Mouse (Mus musculus) cerebellum, adult 2 months (tissue): ENCODE data around the gene Tssk3. TPM values are rescaled to one million over a fixed set of nuclear protein-coding genes. Genes with fewer than 3 reads are reported as not detected.
"Not testable (repeated sequence)": the region's sequence is repeated elsewhere in the genome, so short reads cannot be mapped to it uniquely, and the experiment has no call there.

ENCODE experiments used
- DNase-seq, 2 experiments: peaks; one replicate each; pipeline ENCODE4 v3.0.0; 2021
- H3K27ac ChIP-seq: fragments of 200-500 bp; 2 replicates; pipeline ENCODE4 v1.5.1; 2012; ENCODE audit warnings: low read length, control low read depth, inconsistent platforms; ENCODE audit not compliant: insufficient read depth
- H3K27me3 ChIP-seq: fragments of 200-500 bp; 2 replicates; pipeline ENCODE4 v1.6.1; 2012; ENCODE audit warnings: inconsistent platforms, mild to moderate bottlenecking, low read length, moderate library complexity; ENCODE audit not compliant: control insufficient read depth, insufficient read depth
- H3K4me1 ChIP-seq: fragments of 200-500 bp; 2 replicates; pipeline ENCODE4 v1.6.1; 2011; ENCODE audit warnings: low read length; ENCODE audit not compliant: control insufficient read depth, insufficient read depth
- H3K4me3 ChIP-seq: fragments of 200-500 bp; replicated peaks from 2 replicates; pipeline ENCODE3; 2011; ENCODE audit warnings: mild to moderate bottlenecking, low read depth, low read length, control low read depth; ENCODE audit not compliant: insufficient read depth
- CTCF ChIP-seq: fragments of 200-500 bp; IDR thresholded peaks from 2 replicates; pipeline ENCODE4 v1.5.1; 2011; ENCODE audit warnings: low read depth, mild to moderate bottlenecking, control low read depth, low read length, moderate library complexity, borderline replicate concordance; ENCODE audit not compliant: insufficient read depth
- POLR2A ChIP-seq: fragments of 200-500 bp; IDR thresholded peaks from 2 replicates; pipeline ENCODE4 v1.6.1; 2011; ENCODE audit warnings: low read length, control low read depth, borderline replicate concordance; ENCODE audit not compliant: insufficient read depth
- WGBS: fragments of 180-500 bp; shearing (Covaris S2); methylation state at CpG from one replicate; pipeline ENCODE4 v1.1.7; 2018; 5-methylcytosine and 5-hydroxymethylcytosine counted together
- polyA plus RNA-seq: library from polyadenylated mRNA; depleted of rRNA; stranded (reverse); fragments of >200 nt; gene quantifications from 2 replicates; pipeline ENCODE4 v1.2.3, GENCODE M21; 2012; rRNA removed

Tssk3 gene
- 0.16 TPM in 2 replicates for polyA plus RNA-seq

DNA sequence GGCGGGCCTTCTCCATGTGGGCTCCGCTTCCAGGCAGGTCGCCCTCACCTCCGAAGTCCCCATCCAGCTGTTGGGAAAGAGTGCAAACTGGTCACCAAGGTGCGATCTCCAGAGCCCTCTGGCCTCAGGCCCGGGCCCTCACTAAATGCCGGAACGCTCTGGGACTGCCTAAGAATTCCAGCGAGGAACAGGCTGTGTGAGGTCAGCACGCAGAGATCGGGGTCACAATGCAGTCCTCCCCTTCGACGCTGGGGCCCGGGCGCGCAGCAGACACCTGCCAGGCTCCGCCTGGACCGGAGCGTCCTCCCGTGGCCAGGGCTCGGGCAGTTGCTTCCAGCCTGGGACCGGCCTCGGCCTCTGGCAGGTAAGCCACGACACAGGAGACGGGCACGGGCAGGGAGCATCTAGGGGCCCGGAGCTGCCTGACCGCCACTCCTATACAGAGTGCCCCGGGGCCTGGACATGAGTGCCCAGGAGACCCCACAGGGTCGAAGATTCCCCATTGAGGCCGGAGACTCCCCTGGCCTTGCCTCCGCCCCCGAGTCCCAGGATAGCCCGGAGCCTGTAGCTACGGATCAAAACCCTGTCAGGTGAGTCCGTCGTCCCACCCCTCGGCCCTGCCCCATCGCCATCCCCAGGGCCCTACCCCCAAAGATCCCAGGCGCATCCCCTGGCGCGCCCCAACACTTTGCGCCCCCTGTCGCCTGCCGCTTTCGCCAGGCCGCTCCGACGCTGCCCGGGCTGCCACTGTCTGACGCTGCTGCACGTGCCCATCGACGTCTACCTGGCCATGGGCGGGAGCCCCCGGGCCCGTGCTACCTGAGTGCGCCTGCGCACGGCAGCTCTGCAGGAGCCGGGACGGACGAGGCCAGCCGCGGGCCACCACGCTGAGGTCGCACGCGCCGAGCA lies at the start of gene Tssk3, which contains the start of gene Fam229a:
Tssk3 (minus strand) TSS at position 51 of the 909 bp plus-strand sequence.
Fam229a (plus strand) TSS at position 219 of the 909 bp plus-strand sequence.
- Histone ChIP-seq H3K4me1 (no peaks in the 10 kb centered on the region), H3K27me3 (no peaks in the 10 kb centered on the region), H3K4me3 (peak within 1 kb of the TSS; percentile 11), H3K27ac (no peak within 1 kb of the TSS)
- no peak for TF ChIP-seq CTCF
- TF ChIP-seq POLR2A: no peak
- peak; percentile 55 to 56 for DNase-seq
- WGBS: 7% methylated on average over 70 of the region's 70 CpGs

DNA sequence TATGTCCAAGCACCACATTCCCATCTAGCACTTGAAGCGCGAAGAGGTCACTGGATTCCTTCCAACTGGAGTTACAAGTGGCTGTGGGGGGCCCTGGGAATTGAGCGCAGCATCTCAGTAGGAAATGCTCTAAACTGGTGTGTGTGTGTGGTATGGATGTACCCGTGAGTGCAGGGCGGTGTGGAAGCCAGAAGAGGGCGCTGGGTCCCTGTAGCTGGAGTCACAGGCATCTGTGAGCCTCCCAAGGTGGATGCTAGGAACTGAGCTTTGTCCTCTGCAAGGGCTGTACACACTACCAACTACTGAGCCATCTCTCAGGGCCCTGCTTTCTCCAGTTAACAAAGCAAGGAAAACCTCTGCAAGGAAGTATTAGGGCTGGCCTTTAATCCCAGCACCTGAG lies 49.2 kb upstream of the Tssk3 start:
- peaks cover 6% of the 10 kb centered on the region for H3K4me1 ChIP-seq
- no peak overlapping the region for H3K4me3 ChIP-seq
- H3K27ac ChIP-seq: no peak overlapping the region
- WGBS: 55% methylated on average over 6 of the region's 6 CpGs
- no peaks in the 10 kb centered on the region for H3K27me3 ChIP-seq
- TF ChIP-seq POLR2A (no peak), CTCF (peak; percentile 34; the same call in 1 of the 2 replicates)
- DNase-seq: peak in 1 of 2 experiments; percentile 27

DNA sequence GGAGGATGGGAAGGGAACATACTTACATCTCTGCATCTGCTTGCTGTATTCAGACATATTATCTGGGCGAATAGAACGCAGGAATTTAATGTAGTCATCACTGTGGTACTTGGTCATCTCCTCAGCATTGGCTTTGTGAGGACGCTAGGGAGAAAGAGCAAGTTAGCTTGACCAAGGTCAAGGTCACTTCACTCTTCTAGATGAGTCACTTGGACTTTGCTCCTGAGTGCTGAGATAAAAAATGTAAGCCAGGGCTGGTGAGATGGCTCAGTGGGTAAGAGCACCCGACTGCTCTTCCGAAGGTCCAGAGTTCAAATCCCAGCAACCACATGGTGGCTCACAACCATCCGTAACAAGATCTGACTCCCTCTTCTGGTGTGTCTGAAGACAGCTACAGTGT lies 38.1 kb upstream of the Tssk3 start:
- not testable (repeated sequence) for H3K4me1 ChIP-seq, H3K27ac ChIP-seq, DNase-seq, H3K27me3 ChIP-seq, H3K4me3 ChIP-seq
- 98% methylated on average over 6 of the region's 6 CpGs for WGBS

GRCm38 (mm10) chr4:129525889-129526288 lies 35.1 kb upstream of the Tssk3 start:
- 86% methylated on average over 3 of the region's 3 CpGs for WGBS
- H3K27me3 ChIP-seq: no peaks in the 10 kb centered on the region
- no peak overlapping the region for H3K4me3 ChIP-seq
- no peak for DNase-seq
- H3K27ac ChIP-seq: no peak overlapping the region
- no peaks in the 10 kb centered on the region for H3K4me1 ChIP-seq
- TF ChIP-seq POLR2A (no peak), CTCF (no peak)

- Histone ChIP-seq H3K27me3 (no peaks in the 10 kb centered on the region), H3K4me3 (no peak overlapping the region), H3K4me1 (no peaks in the 10 kb centered on the region), H3K27ac (no peak overlapping the region)
- no peak for DNase-seq
- 94% methylated on average over 5 of the region's 5 CpGs for WGBS
- no peak for TF ChIP-seq POLR2A
- TF ChIP-seq CTCF: no peak
Measured at GRCm38 (mm10) chr4:129525338-129525737, 34.5 kb upstream of the Tssk3 start.

DNA sequence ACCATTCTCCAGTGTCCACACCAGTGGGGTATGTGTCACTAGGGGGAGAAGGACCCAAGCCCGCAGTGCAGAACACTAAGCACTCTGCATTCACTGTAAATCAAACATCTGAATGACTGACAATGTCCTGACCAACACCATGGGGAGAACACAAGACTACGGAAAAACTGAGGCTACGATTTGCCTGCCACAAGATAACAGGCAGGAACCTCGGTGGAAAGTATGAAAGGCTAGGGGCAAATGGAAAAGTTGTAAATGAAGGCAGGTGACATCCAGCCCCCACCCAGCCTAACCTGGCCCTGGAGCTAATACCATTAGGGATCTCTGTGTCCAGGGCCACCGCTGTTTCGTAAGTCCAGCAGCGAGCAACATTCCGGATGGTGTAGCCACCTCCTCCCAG lies 27.7 kb upstream of the Tssk3 start:
- Histone ChIP-seq H3K27ac (no peak overlapping the region), H3K27me3 (peaks cover 3% of the 10 kb centered on the region; the same call in 1 of the 2 replicates), H3K4me3 (no peak overlapping the region), H3K4me1 (no peaks in the 10 kb centered on the region)
- no peak for DNase-seq
- 87% methylated on average over 8 of the region's 8 CpGs for WGBS
- no peak for TF ChIP-seq POLR2A
- TF ChIP-seq CTCF: no peak

DNA sequence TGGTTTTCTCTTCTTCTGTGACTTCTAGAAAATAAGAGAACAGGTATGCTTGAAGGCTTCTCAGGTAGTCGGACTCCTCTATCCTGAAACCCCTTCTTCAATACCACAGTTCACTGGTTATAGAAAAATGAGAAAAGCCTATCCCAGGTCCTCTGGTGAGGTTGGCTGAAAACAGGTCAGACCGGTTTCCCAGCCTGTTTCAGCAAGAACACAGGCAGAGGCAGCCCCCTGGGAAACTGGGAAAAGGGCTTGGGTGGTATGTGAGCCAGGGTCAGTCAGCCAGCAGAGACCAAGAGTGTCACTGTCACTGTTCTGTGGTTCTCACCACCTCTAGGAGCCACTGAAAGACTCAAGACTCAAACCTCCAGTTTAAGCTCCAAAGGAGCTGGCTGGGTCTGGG lies 26.1 kb upstream of the Tssk3 start:
- Histone ChIP-seq H3K27ac (no peak overlapping the region), H3K27me3 (peaks cover 3% of the 10 kb centered on the region; the same call in 1 of the 2 replicates), H3K4me3 (no peak overlapping the region), H3K4me1 (no peaks in the 10 kb centered on the region)
- TF ChIP-seq POLR2A: no peak
- no peak for TF ChIP-seq CTCF
- no peak for DNase-seq
- 48% methylated on average over 2 of the region's 2 CpGs for WGBS

- 3% methylated on average over 35 of the region's 35 CpGs for WGBS
- Histone ChIP-seq H3K4me1 (no peaks in the 10 kb centered on the region), H3K27ac (no peak overlapping the region), H3K27me3 (peaks cover 3% of the 10 kb centered on the region; the same call in 1 of the 2 replicates), H3K4me3 (no peak overlapping the region)
- TF ChIP-seq POLR2A: no peak
- TF ChIP-seq CTCF: peak; percentile 19; the same call in 1 of the 2 replicates
- DNase-seq: no peak
Measured at GRCm38 (mm10) chr4:129514300-129514898, 23.6 kb upstream of the Tssk3 start.
